Mouse (Mus musculus): ENCODE results near the gene Tgm2.

DNA sequence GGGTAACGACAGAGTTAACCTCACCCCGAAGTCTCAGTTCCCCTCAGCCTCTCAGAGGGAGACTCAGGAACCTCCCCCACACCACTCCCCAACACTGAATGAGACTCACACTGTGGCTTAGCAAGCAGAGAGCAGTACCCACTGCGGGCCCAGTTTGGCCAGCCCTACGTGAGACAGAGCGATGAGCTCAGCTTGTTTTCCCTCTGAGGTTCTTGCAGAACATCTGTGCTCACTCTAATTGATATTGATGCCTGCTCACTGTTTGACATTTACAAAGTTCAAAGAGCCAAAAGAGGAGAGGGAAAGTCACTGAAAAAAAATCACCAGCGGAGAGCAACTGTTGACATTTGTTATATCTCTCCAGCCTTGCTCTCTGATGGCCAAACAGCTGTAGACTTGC, 15.5 kb upstream of the Tgm2 start:
- TF ChIP-seq CTCF (IDR thresholded peaks at IDR 0.05; ENCODE audit: borderline replicate concordance, insufficient read depth, low read length) = no peak
- no peak for TF ChIP-seq POLR2A (IDR thresholded peaks at IDR 0.05; ENCODE audit: low read depth, low read length)
